Mouse (Mus musculus): Measurements from ENCODE around the gene Ubxn11.

- no peak for TF ChIP-seq CTCF (conservative IDR thresholded peaks at IDR 0.05; ENCODE audit: low read length)
- TF ChIP-seq NANOG (IDR thresholded peaks at IDR 0.05; ENCODE audit: borderline replicate concordance, low read length) = no peak
Observed at GRCm38 (mm10) chr4:134118126-134118800, 15.9 kb downstream of the Ubxn11 start.
